Mouse (Mus musculus) layer of hippocampus, postnatal 10 days (tissue): ENCODE measurements around the gene Rtl1. TPM values are rescaled to one million over a fixed set of nuclear protein-coding genes. Genes with fewer than 3 reads are reported as not detected.

ENCODE experiments used
- microRNA-seq, 2 experiments: library from miRNA; unstranded; fragments of <30 nt; microRNA quantifications; one replicate each; pipeline ENCODE4 v1.2.0; 2021
- total RNA-seq, 2 experiments: library from RNA; stranded (reverse); gene quantifications; 2 replicates each; pipeline ENCODE4 v1.2.3; 2021

Gene Rtl1
- total RNA-seq, 2 experiments from 2014 or later: 0.05 to 0.09 TPM

Small RNA genes lying within 50 kb of the gene (microRNA-seq; reads per million reads assigned to microRNA genes)
- gene Gm23912: 0 to 0.22 reads per million in 2 experiments
- gene Mir1188: 211 to 258 reads per million in 2 experiments
- 42,278 to 91,177 reads per million in 2 experiments for gene Mir127
- gene Mir136: 0 reads per million in 2 experiments
- 0 reads per million in 2 experiments for gene Mir1906-1
- gene Mir3070a: 10.3 to 14.9 reads per million in 2 experiments
- 26.1 to 26.9 reads per million in 2 experiments for gene Mir3070b
- gene Mir3071: 0 reads per million in 2 experiments
- 0 reads per million in 2 experiments for gene Mir337
- gene Mir341: 2,484 to 2,776 reads per million in 2 experiments
- gene Mir3544: 0 reads per million in 2 experiments
- gene Mir370: 3,139 to 3,745 reads per million in 2 experiments
- 2,610 to 3,293 reads per million in 2 experiments for gene Mir431
- gene Mir432: 0 reads per million in 2 experiments
- 15,156 to 18,450 reads per million in 2 experiments for gene Mir433
- 1,733 to 2,670 reads per million in 2 experiments for gene Mir434
- 120 to 132 reads per million in 2 experiments for gene Mir493
- gene Mir540: 1,301 to 1,757 reads per million in 2 experiments
- 516 to 1,072 reads per million in 2 experiments for gene Mir665
- gene Mir673: 694 to 716 reads per million in 2 experiments
- gene Mir770: 37,154 to 45,396 reads per million in 2 experiments

Other genes starting within 250 kb of the Rtl1 start
- 1 to 10 TPM in 1 of 2 experiments, under 1 TPM in 1; 0.73 to 1.2 TPM for gene Dlk1, start 147.5 kb downstream of the Rtl1 start, total RNA-seq